Mouse (Mus musculus) natural killer cell, adult 2 months (primary cell): ENCODE results near the gene Ttn.

Experiments used
- DNase-seq, 2 experiments: peaks; one replicate each; pipeline ENCODE4 v3.0.0; 2022; ENCODE audit warnings: low spot score in 2 of 2

Gene Ttn

DNA sequence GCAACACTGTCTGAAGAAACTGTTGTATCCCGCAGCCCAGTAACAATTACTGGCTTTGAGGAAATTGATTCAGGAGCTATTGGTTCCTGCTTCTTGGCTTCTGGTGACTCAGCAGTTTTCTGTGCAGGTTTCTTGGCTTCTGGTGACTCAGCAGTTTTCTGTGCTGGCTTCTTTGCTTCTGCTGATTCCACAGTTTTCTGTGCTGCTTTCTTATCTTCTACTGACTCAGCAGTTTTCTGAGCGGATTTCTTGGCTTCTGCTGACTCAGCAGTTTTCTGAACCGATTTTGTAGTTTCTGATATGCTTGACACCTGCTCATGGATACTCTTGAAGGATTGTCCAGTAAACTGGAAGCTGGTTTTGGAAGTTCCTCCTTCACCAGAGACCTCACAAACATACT lies 273.8 kb downstream of the Ttn start:
- DNase-seq, result no peak

GRCm38 (mm10) chr2:76705655-76706054 lies 276.7 kb downstream of the Ttn start:
- no peak for DNase-seq

DNA sequence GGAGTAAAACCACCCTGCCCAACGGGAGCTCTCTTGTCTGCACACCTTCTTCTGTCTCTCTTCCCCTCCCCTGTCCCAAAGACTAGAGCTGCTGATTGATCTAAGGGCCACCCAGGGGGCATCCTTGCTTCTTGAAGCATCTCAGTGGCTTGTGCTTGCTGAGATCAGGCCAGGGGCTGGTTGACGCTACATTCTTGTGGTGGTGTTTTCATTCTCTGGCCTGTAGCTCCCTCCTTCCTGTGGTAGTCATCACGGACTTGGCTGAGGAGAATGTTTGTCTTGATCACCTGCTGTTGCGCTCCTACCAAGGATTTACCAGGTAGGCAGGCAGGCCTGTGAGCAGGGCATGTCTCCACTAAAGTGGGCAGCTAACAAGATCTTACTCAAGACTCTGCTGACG lies 279.6 kb downstream of the Ttn start:
- no peak for DNase-seq

DNA sequence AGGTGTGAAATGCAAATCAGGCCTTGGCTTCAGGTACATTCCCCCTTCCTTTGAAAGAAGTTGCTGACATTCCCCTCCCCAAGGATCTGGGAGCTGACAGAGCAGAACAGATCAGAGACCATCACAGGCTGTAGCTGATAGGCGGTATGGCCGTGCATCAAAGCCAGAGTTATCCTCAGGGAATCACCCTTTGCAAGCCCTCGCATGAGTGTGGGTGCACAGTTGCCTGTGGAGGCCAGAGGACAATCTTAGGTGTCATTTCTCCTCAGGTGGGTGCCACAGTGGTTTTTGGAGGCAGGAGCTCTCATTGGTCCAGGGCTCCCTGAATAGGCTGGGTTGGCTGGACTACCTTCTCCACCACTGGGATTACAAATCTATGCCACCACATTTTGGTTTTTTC lies 280.2 kb downstream of the Ttn start:
- DNase-seq, result no peak

- DNase-seq, result no peak
These were observed 287.1 kb downstream of the Ttn start for GRCm38 (mm10) chr2:76695290-76695689.

DNA sequence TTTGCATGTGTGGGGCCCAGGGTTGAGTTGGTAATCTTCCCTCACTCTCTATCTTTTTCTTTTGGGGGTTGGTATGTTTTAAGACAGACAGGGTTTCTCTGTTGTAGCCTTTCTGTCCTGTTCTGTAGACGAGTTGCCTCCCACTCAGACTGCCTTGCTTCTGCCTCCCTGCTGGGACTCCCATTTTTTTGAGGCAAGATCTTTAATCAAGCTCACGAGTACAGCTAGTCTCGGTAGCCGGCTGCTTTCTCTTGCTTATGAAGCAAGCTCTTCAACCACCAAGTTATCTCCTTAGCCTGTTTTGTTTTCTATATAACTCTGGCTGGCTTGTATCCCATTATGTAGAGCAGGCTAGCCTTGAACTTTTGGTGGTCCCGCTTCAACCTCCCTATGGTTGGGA lies 288.6 kb downstream of the Ttn start:
- DNase-seq, result no peak

GRCm38 (mm10) chr2:76690436-76691204 lies 291.7 kb downstream of the Ttn start:
- no peak for DNase-seq

- DNase-seq, result no peak
These were observed 294.2 kb downstream of the Ttn start for GRCm38 (mm10) chr2:76688162-76688561.

GRCm38 (mm10) chr2:76687608-76688007 lies 294.7 kb downstream of the Ttn start:
- no peak for DNase-seq

- DNase-seq, result no peak
These were observed 295.4 kb downstream of the Ttn start for GRCm38 (mm10) chr2:76686986-76687385.

DNA sequence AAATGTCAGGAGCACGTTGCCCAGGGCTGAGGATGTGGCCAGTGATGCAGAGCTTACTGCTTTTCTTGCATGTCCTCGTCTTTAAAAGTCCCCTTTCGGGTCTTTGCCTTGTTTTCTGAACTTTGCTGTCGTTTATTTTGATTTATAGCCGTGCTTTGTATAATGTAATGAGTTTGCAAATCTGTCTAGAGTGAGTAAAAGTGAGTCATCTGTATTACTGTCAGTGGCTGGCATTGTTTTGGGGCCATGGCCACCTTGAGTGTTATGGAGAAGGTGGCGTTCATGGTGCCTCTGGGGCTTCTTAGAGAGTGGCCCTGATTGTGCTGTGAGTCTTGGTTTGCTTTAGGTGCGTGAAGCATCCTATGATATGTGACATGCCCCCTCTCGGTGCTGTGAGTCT lies 300.0 kb downstream of the Ttn start:
- DNase-seq, result no peak

DNA sequence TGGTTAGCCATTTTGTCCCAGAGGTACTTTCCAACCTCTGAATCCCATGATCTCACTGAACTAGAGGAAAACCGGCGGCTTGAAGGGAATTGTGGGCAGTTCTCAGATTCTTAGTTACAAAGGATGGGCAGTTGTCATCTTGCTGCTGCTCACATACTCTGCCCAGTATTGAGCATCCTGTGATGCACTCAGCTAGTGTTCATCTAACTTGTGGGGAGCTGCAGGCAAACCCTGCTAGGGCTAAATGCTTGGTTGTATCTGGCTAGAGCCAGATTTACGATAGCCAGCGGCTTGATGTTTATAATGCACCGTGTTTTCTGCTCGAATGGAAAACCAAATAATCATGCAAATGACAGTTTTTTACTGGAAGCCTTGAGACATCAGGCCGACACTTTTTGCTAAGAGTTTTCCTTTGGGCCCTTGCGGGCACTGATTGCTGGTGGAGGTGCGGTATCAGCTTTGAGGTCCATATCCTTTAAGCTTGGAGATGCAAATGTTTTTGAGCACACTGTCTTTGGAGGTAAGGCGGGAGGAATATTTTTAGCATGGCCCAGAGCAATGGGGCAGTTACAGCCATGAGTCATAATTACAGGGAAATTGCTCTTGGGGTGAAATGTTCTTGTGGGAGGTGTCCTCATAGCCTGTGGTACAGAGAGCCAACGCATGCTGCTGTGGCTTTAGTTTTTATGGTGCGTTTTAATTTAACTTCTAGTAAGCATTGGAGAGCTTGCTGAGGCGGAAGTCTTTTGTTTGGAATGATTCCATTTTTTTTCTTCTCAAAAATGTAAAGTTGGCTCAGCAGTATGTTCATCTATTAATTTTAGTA lies 305.7 kb downstream of the Ttn start:
- no peak for DNase-seq

GRCm38 (mm10) chr2:76675949-76676348 lies 306.4 kb downstream of the Ttn start:
- no peak for DNase-seq

GRCm38 (mm10) chr2:76675451-76675850 lies 306.9 kb downstream of the Ttn start:
- peak in 1 of 2 experiments; percentile 17 for DNase-seq

DNA sequence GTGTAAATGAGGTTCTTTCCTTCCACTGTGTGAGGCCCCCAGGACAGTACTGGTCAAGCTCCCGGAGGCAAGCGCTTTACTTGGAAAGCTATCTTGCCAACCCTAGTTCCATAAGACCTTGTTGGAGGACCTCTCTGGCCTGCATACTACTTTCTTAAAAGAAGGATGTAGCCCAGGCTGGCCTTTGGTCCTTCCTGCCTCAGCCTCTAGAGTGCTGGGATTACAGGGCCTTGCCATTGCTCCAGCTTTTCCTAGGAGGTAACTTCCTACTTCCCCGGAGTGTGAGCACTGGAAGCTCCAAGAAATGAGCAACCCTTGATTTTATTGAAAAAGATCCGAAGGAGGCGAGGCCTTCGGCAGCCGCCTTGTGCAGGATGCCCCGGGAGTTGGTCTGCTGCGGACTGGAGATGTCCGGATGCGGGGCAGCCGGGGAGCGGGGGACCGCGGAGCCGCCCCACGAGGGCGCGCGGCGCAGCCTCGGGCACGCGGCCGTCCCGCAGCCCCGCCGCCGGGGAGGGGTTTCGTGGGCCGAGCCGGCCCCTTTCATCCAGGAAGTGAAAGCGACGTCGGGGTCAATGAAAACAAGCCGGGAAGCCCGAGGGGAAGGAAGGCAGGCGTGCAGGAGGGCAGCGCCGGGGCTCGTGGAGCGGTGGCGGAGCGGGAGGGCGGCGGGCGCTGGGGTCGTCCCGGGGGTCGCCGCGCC lies 307.5 kb downstream of the Ttn start, which contains the start of gene Plekha3:
Gene Plekha3, plus strand, starts transcription at position 557 of the 703 bp plus-strand sequence.
- DNase-seq, result peak; percentile 64 to 73

DNA sequence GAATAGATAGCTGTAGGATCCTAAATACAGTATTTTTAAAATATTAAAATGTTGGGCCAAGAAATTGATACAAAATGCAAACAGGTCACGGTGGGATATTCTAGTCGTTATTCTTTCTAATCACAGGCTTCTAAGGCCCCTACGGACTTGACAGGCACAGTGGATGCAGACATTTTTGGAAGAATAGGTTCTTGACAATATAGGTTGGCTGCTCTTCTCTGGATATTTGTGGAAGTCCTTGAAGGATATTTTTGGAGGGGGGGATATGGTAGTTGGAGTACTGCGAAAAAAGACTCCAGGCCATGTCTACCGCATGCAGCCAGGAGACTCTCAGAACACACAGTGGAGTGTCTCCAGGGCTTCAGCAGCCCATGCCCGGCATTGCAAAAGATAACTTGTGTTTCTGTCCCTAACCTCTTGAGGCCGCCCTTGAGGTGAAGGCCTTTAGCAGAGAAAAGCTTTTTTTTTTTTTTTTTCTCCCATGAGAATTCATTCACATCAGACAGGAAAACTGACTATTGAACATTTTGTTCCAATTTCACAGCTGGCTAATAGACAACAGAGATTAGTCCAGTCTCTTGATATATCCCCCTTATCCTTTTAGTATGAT lies 308.8 kb downstream of the Ttn start:
- DNase-seq, result peak; percentile 38 to 61

DNA sequence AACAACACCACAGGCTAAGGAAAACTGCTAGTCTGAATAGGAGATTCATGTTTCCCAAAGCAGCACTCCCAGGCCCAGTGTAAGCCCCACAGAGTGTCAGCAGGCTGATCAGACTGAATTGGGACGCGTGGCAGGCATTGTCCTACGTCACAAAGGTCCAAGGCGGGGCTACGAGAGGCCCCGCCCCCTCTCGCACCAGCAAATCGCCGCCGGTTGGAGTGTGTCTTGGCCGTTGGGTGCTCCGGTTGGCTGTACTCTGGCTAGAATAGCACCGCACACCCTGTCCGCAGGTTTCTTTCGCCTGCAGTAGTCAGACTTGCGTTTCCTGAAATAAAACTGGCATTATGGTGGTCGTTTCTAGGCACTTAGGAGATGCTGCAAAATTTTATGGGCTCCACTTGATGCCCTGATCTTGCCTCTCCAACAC lies 309.4 kb downstream of the Ttn start, which contains the start of gene Fkbp7:
Gene Fkbp7, minus strand, starts transcription at position 151 of the 427 bp plus-strand sequence.
- DNase-seq, result peak; percentile 84 to 89

DNA sequence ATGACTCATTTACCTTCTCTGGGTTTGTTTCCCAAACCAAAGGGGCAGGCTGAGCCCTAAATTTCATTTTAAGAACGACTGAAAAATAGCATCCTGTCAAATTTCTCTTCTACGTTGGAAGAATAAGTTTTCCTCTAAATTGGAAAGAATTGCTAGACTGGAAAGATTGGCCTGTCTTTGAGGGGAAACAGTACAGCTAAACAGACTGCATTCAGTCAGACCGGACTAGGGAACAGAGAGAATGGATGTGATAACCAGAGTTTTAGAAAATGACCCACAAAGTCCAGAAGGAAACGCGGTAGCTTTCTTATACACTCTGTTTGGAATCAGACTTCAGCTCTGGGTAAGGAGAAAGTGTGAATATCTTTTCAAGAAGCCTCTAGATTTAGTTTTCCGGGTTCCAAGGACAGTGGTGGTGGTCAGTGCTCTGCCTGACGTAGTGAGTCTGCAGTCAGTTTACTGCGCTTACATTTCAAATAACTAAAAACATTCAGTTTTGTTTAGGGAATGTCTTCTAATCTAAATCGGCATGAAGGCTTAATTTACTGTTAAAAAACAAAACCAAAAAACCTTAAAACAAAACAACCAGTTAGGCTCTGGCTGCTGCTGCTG lies 310.1 kb downstream of the Ttn start:
- no peak for DNase-seq

- no peak for DNase-seq
These were observed 310.7 kb downstream of the Ttn start for GRCm38 (mm10) chr2:76671641-76672040.

GRCm38 (mm10) chr2:76667200-76667599 lies 315.1 kb downstream of the Ttn start:
- no peak for DNase-seq

- no peak for DNase-seq
These were observed 316.8 kb downstream of the Ttn start for GRCm38 (mm10) chr2:76665531-76665930.
